Mouse (Mus musculus) left cerebral cortex, postnatal 25 days (tissue): Measurements from ENCODE around the gene Serpini1. TPM values are rescaled to one million over a fixed set of nuclear protein-coding genes. Genes with fewer than 3 reads are reported as not detected.

Experiments used
- total RNA-seq, 2 experiments: library from RNA; stranded (reverse); gene quantifications; 2 replicates each; pipeline ENCODE4 v1.2.3; 2021

Gene Serpini1
- total RNA-seq, 2 experiments from 2014 or later: 214 to 251 TPM

Other genes with a start within 250 kb of the Serpini1 start
- gene Wdr49, start 75.4 kb upstream of the Serpini1 start, total RNA-seq: under 1 TPM; 0.18 TPM
- 10 to 100 TPM; 62.5 to 66.9 TPM for gene Pdcd10, start 691 bp upstream of the Serpini1 start, total RNA-seq
- not detected for gene Gm29133, start 190.7 kb downstream of the Serpini1 start, total RNA-seq